Comparison of ENCODE assay signal across 18 mouse cellular contexts in the genomic region with DNA sequence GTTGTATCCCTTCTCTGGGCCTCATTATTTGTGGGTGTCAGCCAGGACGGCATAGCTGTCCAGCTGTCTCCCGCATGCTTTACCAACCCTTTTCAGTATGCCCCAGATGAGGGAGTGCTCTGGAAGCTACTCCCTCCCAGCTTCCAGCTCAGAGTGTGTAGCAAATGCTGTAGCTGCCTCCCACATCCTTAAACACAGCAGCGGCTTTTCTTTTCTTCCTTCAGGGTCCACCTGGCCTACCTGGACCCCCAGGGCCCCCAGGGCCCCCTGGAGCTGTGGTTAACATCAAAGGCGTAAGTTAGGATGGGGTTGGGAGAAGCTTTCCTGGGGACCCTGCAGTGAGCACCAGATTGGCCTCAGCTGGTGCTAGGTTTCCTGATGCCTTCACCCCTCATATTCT.
DNase-seq lines count a peak whose midpoint lies in the region; ATAC-seq and TF ChIP-seq lines count a peak whose summit lies in the region.
"Had no signal": no experiment of that assay in that cellular context is flagged by ENCODE, and none has a peak within 500 bp of the region (broad histone marks: within the 10 kb centered on the region; RNA-seq: fewer than 3 reads in every experiment).

No protein-coding gene starts in this region.

- H3K4me2 ChIP-seq in intestine, embryonic 15.5 days (replicated peaks): no peak overlapping the region
- no peak overlapping the region for H3K4me2 ChIP-seq in intestine, postnatal 0 days (replicated peaks; ENCODE audit: low read depth)
- H3K4me2 ChIP-seq in myocyte (ENCODE audit: low read depth): peak overlapping the region; percentile 56
- H3K4me2 ChIP-seq in midbrain, embryonic 13.5 days (replicated peaks): no peak overlapping the region

- DNase-seq in 416B (ENCODE audit: low read depth): peak; percentile 51
- no peak for DNase-seq in adrenal gland, adult 2 months
- DNase-seq: adrenal gland, adult 8-10 months; kidney, adult 11 months; kidney, postnatal 25 days; left cerebral cortex, postnatal 4 days; lung, postnatal 14 days; retina, postnatal 1 day; right cerebral cortex, postnatal 4 days had no signal

- no peaks in the 10 kb centered on the region for H3K79me2 ChIP-seq in myocyte (ENCODE audit: control insufficient read depth, insufficient read depth)

- H3K9ac ChIP-seq in intestine, embryonic 15.5 days: no peak overlapping the region
- H3K9ac ChIP-seq in intestine, postnatal 0 days (ENCODE audit: low read depth, low read length): no peak overlapping the region
- no peak overlapping the region for H3K9ac ChIP-seq in midbrain, embryonic 13.5 days (replicated peaks)

- H3K9me3 ChIP-seq in intestine, embryonic 15.5 days: no peaks in the 10 kb centered on the region
- no peaks in the 10 kb centered on the region for H3K9me3 ChIP-seq in intestine, postnatal 0 days (ENCODE audit: control insufficient read depth)
- H3K9me3 ChIP-seq in midbrain, embryonic 13.5 days: no peaks in the 10 kb centered on the region

- 0 out of 2 replicates have a peak overlapping the region, but pooled peaks have one; percentile 27 for H3K27ac ChIP-seq in intestine, embryonic 15.5 days
- H3K27ac ChIP-seq in intestine, postnatal 0 days (ENCODE audit: low read depth, low read length): no peak overlapping the region
- peak overlapping the region; percentile 44 for H3K27ac ChIP-seq in bone marrow macrophage, adult 2 months (ENCODE audit: insufficient read depth, low read depth, low read length)
- no peak overlapping the region for H3K27ac ChIP-seq in midbrain, embryonic 13.5 days
- H3K27ac ChIP-seq: left cerebral cortex, adult 2 months had no signal

- H3K4me1 ChIP-seq in intestine, embryonic 15.5 days (replicated peaks): peaks cover 20% of the 10 kb centered on the region
- peaks cover 4% of the 10 kb centered on the region; the same call in 1 of the 2 replicates for H3K4me1 ChIP-seq in intestine, postnatal 0 days (replicated peaks; ENCODE audit: control insufficient read depth, insufficient read depth, low read length)
- peaks cover 30% of the 10 kb centered on the region for H3K4me1 ChIP-seq in bone marrow macrophage, adult 2 months (ENCODE audit: control insufficient read depth, insufficient read depth, low read length)
- peaks cover 11% of the 10 kb centered on the region; the same call in 1 of the 2 replicates for H3K4me1 ChIP-seq in midbrain, embryonic 13.5 days (replicated peaks)

- H3K4me3 ChIP-seq in intestine, embryonic 15.5 days (replicated peaks): no peak overlapping the region
- no peak overlapping the region for H3K4me3 ChIP-seq in intestine, postnatal 0 days (ENCODE audit: low read depth, low read length)
- no peak overlapping the region for H3K4me3 ChIP-seq in bone marrow macrophage, adult 2 months (ENCODE audit: insufficient read depth, low read length)
- H3K4me3 ChIP-seq in myocyte: no peak overlapping the region
- H3K4me3 ChIP-seq in midbrain, embryonic 13.5 days (replicated peaks): no peak overlapping the region
- H3K4me3 ChIP-seq: left cerebral cortex, adult 2 months had no signal

- no peak for TF ChIP-seq POLR2A in bone marrow macrophage, adult 2 months (IDR thresholded peaks at IDR 0.05; ENCODE audit: borderline replicate concordance, low read depth, low read length)
- TF ChIP-seq POLR2A in myocyte (IDR thresholded peaks at IDR 0.05; ENCODE audit: insufficient read length, low read depth): no peak

- ATAC-seq in intestine, embryonic 15.5 days: no peak
- ATAC-seq in intestine, postnatal 0 days: no peak
- no peak for ATAC-seq in midbrain, embryonic 13.5 days
- ATAC-seq: forebrain, embryonic 16.5 days; hindbrain, embryonic 16.5 days; midbrain, embryonic 16.5 days had no signal

- no peak overlapping the region for H3ac ChIP-seq in myocyte (ENCODE audit: control insufficient read depth, insufficient read length)

- no peaks in the 10 kb centered on the region for H3K27me3 ChIP-seq in intestine, embryonic 15.5 days (replicated peaks)
- no peaks in the 10 kb centered on the region for H3K27me3 ChIP-seq in intestine, postnatal 0 days (replicated peaks; ENCODE audit: control insufficient read depth, insufficient read depth, low read length)
- peaks cover 40% of the 10 kb centered on the region for H3K27me3 ChIP-seq in myocyte (ENCODE audit: control insufficient read depth, insufficient read depth, insufficient read length)
- no peaks in the 10 kb centered on the region for H3K27me3 ChIP-seq in midbrain, embryonic 13.5 days

- 54% methylated on average over 4 of the region's 4 CpGs for WGBS in intestine, embryonic 15.5 days
- WGBS in intestine, postnatal 0 days: 68% methylated on average over 4 of the region's 4 CpGs
- WGBS in midbrain, embryonic 13.5 days: 57% methylated on average over 4 of the region's 4 CpGs

- no peak for TF ChIP-seq CTCF in intestine, postnatal 0 days (IDR thresholded peaks at IDR 0.05; ENCODE audit: low read depth)
- no peak for TF ChIP-seq CTCF in bone marrow macrophage, adult 2 months (IDR thresholded peaks at IDR 0.05; ENCODE audit: low read depth, low read length)

- no peaks in the 10 kb centered on the region for H3K36me3 ChIP-seq in intestine, embryonic 15.5 days
- 0 out of 2 replicates have a peak, but pooled peaks cover 3% of the 10 kb centered on the region for H3K36me3 ChIP-seq in intestine, postnatal 0 days (ENCODE audit: control insufficient read depth, insufficient read depth)
- H3K36me3 ChIP-seq in myocyte (ENCODE audit: control insufficient read depth, insufficient read depth): no peaks in the 10 kb centered on the region
- no peaks in the 10 kb centered on the region for H3K36me3 ChIP-seq in midbrain, embryonic 13.5 days

TF ChIP-seq in myocyte, 11 proteins besides CTCF, POLR2A, EP300 and RAD21:
- TF ChIP-seq TCF12 (IDR thresholded peaks at IDR 0.05; ENCODE audit: insufficient read depth, poor library complexity, severe bottlenecking): no peak
- TF ChIP-seq SRF (IDR thresholded peaks at IDR 0.05; ENCODE audit: control insufficient read depth, insufficient read length, low read depth): no peak
- TF ChIP-seq MYOD1 (IDR thresholded peaks at IDR 0.05; ENCODE audit: control insufficient read depth in 1 of 3, insufficient read length in 2 of 3, low read depth in 2 of 3): peak in 1 of 3 experiments; percentile 25
- TF ChIP-seq POLR2AphosphoS2 (IDR thresholded peaks at IDR 0.05; ENCODE audit: insufficient read length, low read depth): no peak

Comparison
In these comparisons a context has a peak if more than half of its experiments do, and no peak if none do; other contexts are left out.
1. H3K27ac ChIP-seq: peak in intestine, embryonic 15.5 days (single experiment) and bone marrow macrophage, adult 2 months (single experiment); none in intestine, postnatal 0 days (single experiment) and midbrain, embryonic 13.5 days (single experiment).